Mouse (Mus musculus): ENCODE measurements at regions not wholly inside any gene's neighbourhood (a gene's known extent, or its start where the extent isn't known, plus 50 kb on each side); places are given as distances from the start of the nearest gene placed in this dataset.

DNA sequence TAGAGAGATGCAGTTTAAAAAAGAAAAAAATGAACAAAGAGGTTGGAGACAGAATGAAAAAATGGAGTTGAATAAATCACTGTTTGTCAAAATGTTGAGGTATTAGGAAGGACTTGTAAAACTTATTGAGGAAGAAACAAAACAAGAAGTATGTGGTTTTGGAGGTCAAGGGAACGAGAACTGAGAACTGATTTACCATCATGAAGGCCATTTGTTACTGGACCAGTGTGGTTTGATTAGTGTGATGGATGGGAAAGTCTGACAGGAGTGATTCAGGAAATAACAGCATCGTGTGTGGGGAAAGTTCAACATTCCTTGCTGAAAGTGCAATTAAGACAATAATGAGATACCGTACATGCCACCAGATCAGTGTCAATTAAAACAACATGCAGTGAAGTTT is 65.9 kb downstream of the Tnfsf18 start:
- TF ChIP-seq CTCF (IDR thresholded peaks at IDR 0.05; ENCODE audit: borderline replicate concordance, extremely low read depth, insufficient read depth, insufficient read length) (no peak), POLR2A (IDR thresholded peaks at IDR 0.05; ENCODE audit: borderline replicate concordance, extremely low read depth, insufficient read depth, insufficient read length, poor library complexity, severe bottlenecking) (no peak)

All from brain, embryonic 14.5 days (tissue).